8 mouse cellular contexts compared by ENCODE assay signal in genomic region chr4:115738481-115738985, GRCm38 (mm10). TPM values are rescaled to one million over a fixed set of nuclear protein-coding genes. Genes with fewer than 3 reads are reported as not detected.
DNase-seq lines count a peak whose midpoint lies in the region; ATAC-seq and TF ChIP-seq lines count a peak whose summit lies in the region.

No protein-coding gene starts in this region.

- no peak for DNase-seq in layer of hippocampus, adult 2 months (ENCODE audit: low spot score in 2 of 2)
- DNase-seq in layer of hippocampus, postnatal 25 days (ENCODE audit: extremely low spot score in 1 of 2, low spot score in 1 of 2) = no peak
- DNase-seq in adrenal gland, postnatal 14 days = peak; percentile 30
- no peak for DNase-seq in liver, embryonic 13.5 days
- no peak for DNase-seq in urinary bladder, adult 2 months (ENCODE audit: low spot score)
- DNase-seq in left cerebral cortex, postnatal 4 days = no peak
- DNase-seq in gastrocnemius, postnatal 4 days (ENCODE audit: low spot score in 2 of 2) = no peak

- WGBS in heart, embryonic 15.5 days = 34% methylated on average over 13 of the region's 13 CpGs
- 21% methylated on average over 13 of the region's 13 CpGs for whole genome bisulfite sequencing in liver, embryonic 13.5 days (ENCODE audit: insufficient replicate concordance)

- H3K4me2 ChIP-seq in heart, embryonic 15.5 days = peak overlapping the region; percentile 73
- H3K4me2 ChIP-seq in liver, embryonic 13.5 days = peak overlapping the region; percentile 83

- H3K9me3 ChIP-seq in heart, embryonic 15.5 days (replicated peaks) = no peaks in the 10 kb centered on the region
- no peaks in the 10 kb centered on the region for H3K9me3 ChIP-seq in liver, embryonic 13.5 days (replicated peaks)

- no peaks in the 10 kb centered on the region; the same call in none of the 2 replicates for H3K27me3 ChIP-seq in heart, embryonic 15.5 days
- no peaks in the 10 kb centered on the region for H3K27me3 ChIP-seq in liver, embryonic 13.5 days

- peak overlapping the region; percentile 87 for H3K4me3 ChIP-seq in layer of hippocampus, adult 2 months
- peak overlapping the region; percentile 91 for H3K4me3 ChIP-seq in heart, embryonic 15.5 days
- H3K4me3 ChIP-seq in liver, embryonic 13.5 days (replicated peaks) = peak overlapping the region; percentile 91

- ATAC-seq in heart, embryonic 15.5 days (replicated peaks; ENCODE audit: insufficient number of reproducible peaks, insufficient read depth, low FRiP score, low read depth) = no peak
- no peak for ATAC-seq in liver, embryonic 13.5 days (ENCODE audit: low read depth)

- H3K9ac ChIP-seq in heart, embryonic 15.5 days = peak overlapping the region; percentile 87
- peak overlapping the region; percentile 93 for H3K9ac ChIP-seq in liver, embryonic 13.5 days

- peaks cover 11% of the 10 kb centered on the region for H3K36me3 ChIP-seq in heart, embryonic 15.5 days
- peaks cover 32% of the 10 kb centered on the region for H3K36me3 ChIP-seq in liver, embryonic 13.5 days

- peak overlapping the region; percentile 23; the same call in 1 of the 2 replicates for H3K27ac ChIP-seq in layer of hippocampus, adult 2 months
- no peak overlapping the region for H3K27ac ChIP-seq in heart, embryonic 15.5 days
- H3K27ac ChIP-seq in liver, embryonic 13.5 days = peak overlapping the region; percentile 82; the same call in 1 of the 2 replicates

- intact Hi-C loops in left cerebral cortex, postnatal 4 days (cut with DNase I) = no loop called here

- H3K4me1 ChIP-seq in heart, embryonic 15.5 days (replicated peaks) = peaks cover 20% of the 10 kb centered on the region
- peaks cover 40% of the 10 kb centered on the region for H3K4me1 ChIP-seq in liver, embryonic 13.5 days (replicated peaks)

- TF ChIP-seq CTCF in layer of hippocampus, adult 2 months (conservative IDR thresholded peaks at IDR 0.05) = no peak

RNA-seq across cellular contexts. Expression of gene Efcab14, which starts 1.0 kb away (rescaled TPM):
- total RNA-seq in layer of hippocampus, adult 2 months (2021) = 10 to 100 TPM; 47.7 to 53.0 TPM
- 10 to 100 TPM; 49.8 to 50.8 TPM for total RNA-seq in layer of hippocampus, postnatal 25 days (2021)
- 57.2 and 60.1 TPM in 2 replicates for total RNA-seq in adrenal gland, postnatal 14 days (2021)
- polyA plus RNA-seq in heart, embryonic 15.5 days (2015; fragmentation: Nextera tagmentation; extraction: Ambion mirVana) = 21.2 and 27.3 TPM in 2 replicates
- polyA plus RNA-seq in liver, embryonic 13.5 days (2015; fragmentation: Nextera tagmentation; extraction: Ambion mirVana) = 10.6 and 13.9 TPM in 2 replicates
- polyA plus RNA-seq in urinary bladder, adult 2 months (2012; rRNA removed) = 28.4 and 31.7 TPM in 2 replicates
- 10 to 100 TPM; 20.7 to 22.7 TPM for total RNA-seq in left cerebral cortex, postnatal 4 days (2021)
- total RNA-seq in gastrocnemius, postnatal 4 days (2021) = 10 to 100 TPM; 36.5 to 40.3 TPM

RNA-seq across cellular contexts. Expression of gene Tex38, which starts 42.3 kb away (rescaled TPM):
- under 1 TPM in 1 of 2 experiments, not detected in 1; 0.49 TPM for total RNA-seq in layer of hippocampus, adult 2 months (2021)
- under 1 TPM; 0.59 to 0.80 TPM for total RNA-seq in layer of hippocampus, postnatal 25 days (2021)
- total RNA-seq in adrenal gland, postnatal 14 days (2021) = 1.2 and 2.3 TPM in 2 replicates
- 0.48 TPM in 1 of 2 replicates, not detected in the other for polyA plus RNA-seq in heart, embryonic 15.5 days (2015; fragmentation: Nextera tagmentation; extraction: Ambion mirVana)
- polyA plus RNA-seq in liver, embryonic 13.5 days (2015; fragmentation: Nextera tagmentation; extraction: Ambion mirVana) = not detected in 2 replicates
- 0.32 and 0.34 TPM in 2 replicates for polyA plus RNA-seq in urinary bladder, adult 2 months (2012; rRNA removed)
- total RNA-seq in left cerebral cortex, postnatal 4 days (2021) = under 1 TPM in 1 of 2 experiments, not detected in 1; 0.66 TPM
- total RNA-seq in gastrocnemius, postnatal 4 days (2021) = 1 to 10 TPM; 1.0 to 1.1 TPM

RNA-seq across cellular contexts. Expression of gene Atpaf1, which starts 46.1 kb away (rescaled TPM):
- 10 to 100 TPM; 54.2 to 60.9 TPM for total RNA-seq in layer of hippocampus, adult 2 months (2021)
- total RNA-seq in layer of hippocampus, postnatal 25 days (2021) = 10 to 100 TPM; 45.7 to 51.8 TPM
- total RNA-seq in adrenal gland, postnatal 14 days (2021) = 42.6 and 46.2 TPM in 2 replicates
- 64.7 and 69.3 TPM in 2 replicates for polyA plus RNA-seq in heart, embryonic 15.5 days (2015; fragmentation: Nextera tagmentation; extraction: Ambion mirVana)
- 19.5 and 20.7 TPM in 2 replicates for polyA plus RNA-seq in liver, embryonic 13.5 days (2015; fragmentation: Nextera tagmentation; extraction: Ambion mirVana)
- 18.1 and 19.0 TPM in 2 replicates for polyA plus RNA-seq in urinary bladder, adult 2 months (2012; rRNA removed)
- total RNA-seq in left cerebral cortex, postnatal 4 days (2021) = 10 to 100 TPM; 23.4 to 26.3 TPM
- total RNA-seq in gastrocnemius, postnatal 4 days (2021) = 10 to 100 TPM; 30.3 to 32.0 TPM
